Mouse (Mus musculus) gastrocnemius, adult 18-20 months (tissue): ENCODE data around the gene Lrrc23. TPM values are rescaled to one million over a fixed set of nuclear protein-coding genes. Genes with fewer than 3 reads are reported as not detected.

Source experiments
- DNase-seq: peaks from one replicate; pipeline ENCODE4 v3.0.0; 2021; ENCODE audit warnings: low spot score
- total RNA-seq, 2 experiments: library from RNA; stranded (reverse); gene quantifications; 2 replicates each; pipeline ENCODE4 v1.2.3; 2021

The Lrrc23 gene
- total RNA-seq, 2 experiments from 2014 or later: 0.31 TPM; not detected in 1

- DNase-seq: no peak
Observed at GRCm38 (mm10) chr6:124768704-124769044, 10.9 kb downstream of the Lrrc23 start.

- DNase-seq: no peak
Observed at GRCm38 (mm10) chr6:124767920-124768703, 11.4 kb downstream of the Lrrc23 start.

GRCm38 (mm10) chr6:124767536-124767919, 12.0 kb downstream of the Lrrc23 start:
- no peak for DNase-seq

- DNase-seq: no peak
Observed at GRCm38 (mm10) chr6:124765951-124766350, 13.6 kb downstream of the Lrrc23 start.

GRCm38 (mm10) chr6:124759259-124759658, 20.3 kb downstream of the Lrrc23 start:
- DNase-seq: peak; percentile 90

- DNase-seq: no peak
Observed at GRCm38 (mm10) chr6:124758849-124759232, 20.7 kb downstream of the Lrrc23 start.

GRCm38 (mm10) chr6:124757909-124758848, 21.3 kb downstream of the Lrrc23 start:
- DNase-seq: peak; percentile 41

GRCm38 (mm10) chr6:124757351-124757880, 22.1 kb downstream of the Lrrc23 start:
- no peak for DNase-seq

- peak; percentile 88 for DNase-seq
Observed at GRCm38 (mm10) chr6:124756652-124757350, 22.7 kb downstream of the Lrrc23 start.

- DNase-seq: peak; percentile 65
Observed at GRCm38 (mm10) chr6:124755831-124756595, 23.5 kb downstream of the Lrrc23 start, which contains the start of the genes Gm45234 and Atn1. TSS of gene Gm45234 (minus strand) at chr6:124756021. TSS of gene Atn1 (minus strand) at chr6:124756524.

- DNase-seq: no peak
Observed at GRCm38 (mm10) chr6:124755306-124755705, 24.2 kb downstream of the Lrrc23 start.

- no peak for DNase-seq
Observed at GRCm38 (mm10) chr6:124753861-124754260, 25.7 kb downstream of the Lrrc23 start.

GRCm38 (mm10) chr6:124750405-124750804, 29.1 kb downstream of the Lrrc23 start:
- no peak for DNase-seq

- no peak for DNase-seq
Observed at GRCm38 (mm10) chr6:124746654-124747632, 32.6 kb downstream of the Lrrc23 start.

GRCm38 (mm10) chr6:124746296-124746605, 33.3 kb downstream of the Lrrc23 start:
- no peak for DNase-seq

GRCm38 (mm10) chr6:124745490-124746295, 33.8 kb downstream of the Lrrc23 start:
- peak; percentile 93 for DNase-seq

GRCm38 (mm10) chr6:124744755-124745321, 34.7 kb downstream of the Lrrc23 start:
- no peak for DNase-seq

GRCm38 (mm10) chr6:124743647-124744046, 35.9 kb downstream of the Lrrc23 start:
- DNase-seq: no peak
